Mouse (Mus musculus) olfactory bulb, adult 2 months (tissue): ENCODE measurements around the gene Jazf1.

Source experiments
- CTCF ChIP-seq: fragments of 200-500 bp; IDR thresholded peaks from 2 replicates; pipeline ENCODE4 v1.5.1; 2012; ENCODE audit warnings: low read depth, mild to moderate bottlenecking, low read length, moderate library complexity; ENCODE audit not compliant: insufficient read depth
- POLR2A ChIP-seq: fragments of 200-500 bp; IDR thresholded peaks from 2 replicates; pipeline ENCODE4 v1.6.1; 2012; ENCODE audit warnings: mild to moderate bottlenecking, low read depth, low read length, moderate library complexity; ENCODE audit not compliant: insufficient read depth

GRCm38 (mm10) chr6:52954441-52954840 lies 114.0 kb downstream of the Jazf1 start:
- TF ChIP-seq CTCF (no peak), POLR2A (no peak)
